ENCODE assay signal across 21 mouse cellular contexts in the genomic region with DNA sequence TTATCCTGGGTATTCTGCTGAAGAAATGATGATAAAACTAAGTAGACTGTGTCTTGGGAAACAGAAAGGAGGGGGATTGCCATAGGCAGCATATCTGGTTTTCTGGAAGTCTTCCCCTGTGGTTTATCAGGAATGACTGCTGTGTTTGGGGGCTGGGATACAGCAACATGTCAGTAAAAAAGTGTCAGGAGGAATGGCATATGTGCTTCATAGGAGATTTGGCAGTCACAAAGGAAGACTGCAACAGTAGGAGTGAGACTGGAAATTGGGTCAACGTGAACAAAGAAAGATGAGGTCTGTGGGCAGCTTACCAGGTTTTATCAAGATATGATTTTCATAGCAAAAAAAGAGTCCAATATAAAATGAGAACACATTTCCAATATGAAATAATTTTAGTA.
DNase-seq lines count a peak whose midpoint lies in the region; ATAC-seq and TF ChIP-seq lines count a peak whose summit lies in the region.
"Had no signal": no experiment of that assay in that cellular context is flagged by ENCODE, and none has a peak within 500 bp of the region (broad histone marks: within the 10 kb centered on the region; RNA-seq: fewer than 3 reads in every experiment).

No protein-coding gene starts in this region.

- no peak for TF ChIP-seq CTCF in midbrain, postnatal 0 days (IDR thresholded peaks at IDR 0.05)

- H3K4me1 ChIP-seq in forebrain, embryonic 14.5 days (ENCODE audit: control insufficient read depth, insufficient read depth, low read length) = no peaks in the 10 kb centered on the region
- no peaks in the 10 kb centered on the region for H3K4me1 ChIP-seq in forebrain, embryonic 11.5 days (replicated peaks; ENCODE audit: control insufficient read depth, insufficient read depth, low read length)
- no peaks in the 10 kb centered on the region for H3K4me1 ChIP-seq in midbrain, postnatal 0 days (ENCODE audit: insufficient read depth, low read length)
- no peaks in the 10 kb centered on the region for H3K4me1 ChIP-seq in midbrain, embryonic 16.5 days (ENCODE audit: control insufficient read depth, insufficient read depth, low read length)
- H3K4me1 ChIP-seq: hindbrain, embryonic 10.5 days; intestine, embryonic 15.5 days; liver, embryonic 15.5 days; megakaryocyte, embryonic 14.5 days; midbrain, embryonic 15.5 days; stomach, embryonic 15.5 days had no signal

- peak; percentile 22 for DNase-seq in forebrain, embryonic 14.5 days (ENCODE audit: low spot score)
- DNase-seq in forebrain, embryonic 11.5 days (ENCODE audit: low spot score) = no peak
- peak; percentile 15 for DNase-seq in midbrain, postnatal 0 days (ENCODE audit: low spot score)
- peak; percentile 58 to 69 for DNase-seq in cerebellum, postnatal 10 days
- DNase-seq in thymus, adult 18-20 months = no peak
- DNase-seq in left cerebral cortex, adult 11 months (ENCODE audit: low spot score) = no peak
- DNase-seq: adrenal gland, adult 2 months; gastrocnemius, postnatal 10 days; heart, adult 2 months; spleen, adult 18-20 months; thymus, postnatal 4 days had no signal

- H3K4me2 ChIP-seq in forebrain, embryonic 14.5 days (ENCODE audit: low read length) = no peak overlapping the region
- H3K4me2 ChIP-seq in forebrain, embryonic 11.5 days (ENCODE audit: low read depth, low read length, severe bottlenecking) = no peak overlapping the region
- H3K4me2 ChIP-seq in midbrain, postnatal 0 days (ENCODE audit: low read depth, low read length, poor library complexity, severe bottlenecking) = no peak overlapping the region
- H3K4me2 ChIP-seq in midbrain, embryonic 16.5 days (ENCODE audit: low read length) = no peak overlapping the region
- H3K4me2 ChIP-seq: intestine, embryonic 15.5 days; liver, embryonic 15.5 days; midbrain, embryonic 15.5 days; stomach, embryonic 15.5 days had no signal

- no peak for ATAC-seq in forebrain, embryonic 14.5 days
- no peak for ATAC-seq in forebrain, embryonic 11.5 days (replicated peaks; ENCODE audit: low FRiP score)
- ATAC-seq in midbrain, postnatal 0 days (ENCODE audit: low FRiP score) = no peak
- ATAC-seq in midbrain, embryonic 16.5 days = no peak
- ATAC-seq in inflammation-experienced regulatory T-cells, adult 6 months = no peak
- ATAC-seq: intestine, embryonic 15.5 days; lung, postnatal 0 days; midbrain, embryonic 15.5 days had no signal

- H3K27ac ChIP-seq in forebrain, embryonic 14.5 days (ENCODE audit: low read depth, low read length) = no peak overlapping the region
- H3K27ac ChIP-seq in forebrain, embryonic 11.5 days (ENCODE audit: low read depth, low read length) = no peak overlapping the region
- no peak overlapping the region for H3K27ac ChIP-seq in midbrain, postnatal 0 days (ENCODE audit: low read depth, low read length)
- H3K27ac ChIP-seq in midbrain, embryonic 16.5 days (ENCODE audit: low read length) = no peak overlapping the region
- H3K27ac ChIP-seq: heart, adult 2 months; hindbrain, embryonic 10.5 days; intestine, embryonic 15.5 days; liver, embryonic 15.5 days; midbrain, embryonic 15.5 days; stomach, embryonic 15.5 days had no signal

- no peaks in the 10 kb centered on the region for H3K9me3 ChIP-seq in forebrain, embryonic 14.5 days (replicated peaks; ENCODE audit: control insufficient read depth, low read length)
- no peaks in the 10 kb centered on the region for H3K9me3 ChIP-seq in forebrain, embryonic 11.5 days (ENCODE audit: control insufficient read depth, low read length)
- no peaks in the 10 kb centered on the region for H3K9me3 ChIP-seq in midbrain, postnatal 0 days (ENCODE audit: low read length)
- H3K9me3 ChIP-seq in midbrain, embryonic 16.5 days (replicated peaks; ENCODE audit: control insufficient read depth, low read length, poor library complexity, severe bottlenecking) = no peaks in the 10 kb centered on the region
- H3K9me3 ChIP-seq: hindbrain, embryonic 10.5 days; intestine, embryonic 15.5 days; liver, embryonic 15.5 days; megakaryocyte, embryonic 14.5 days; midbrain, embryonic 15.5 days; stomach, embryonic 15.5 days had no signal

- 82% methylated on average over 1 of the region's 1 CpGs for WGBS in forebrain, embryonic 14.5 days
- WGBS in forebrain, embryonic 11.5 days = 88% methylated on average over 1 of the region's 1 CpGs
- WGBS in midbrain, postnatal 0 days = 90% methylated on average over 1 of the region's 1 CpGs
- WGBS in midbrain, embryonic 16.5 days = 86% methylated on average over 1 of the region's 1 CpGs

- no peaks in the 10 kb centered on the region for H3K27me3 ChIP-seq in forebrain, embryonic 14.5 days (replicated peaks; ENCODE audit: control insufficient read depth, insufficient read depth, low read length)
- no peaks in the 10 kb centered on the region for H3K27me3 ChIP-seq in forebrain, embryonic 11.5 days (ENCODE audit: control insufficient read depth, insufficient read depth, low read length)
- H3K27me3 ChIP-seq in midbrain, postnatal 0 days (ENCODE audit: insufficient read depth, low read length) = no peaks in the 10 kb centered on the region
- no peaks in the 10 kb centered on the region for H3K27me3 ChIP-seq in midbrain, embryonic 16.5 days (ENCODE audit: control insufficient read depth, insufficient read depth, low read depth, low read length)
- H3K27me3 ChIP-seq: CH12.LX; intestine, embryonic 15.5 days; liver, embryonic 15.5 days; megakaryocyte, embryonic 14.5 days; midbrain, embryonic 15.5 days; stomach, embryonic 15.5 days had no signal

- H3K4me3 ChIP-seq in forebrain, embryonic 14.5 days (ENCODE audit: low read depth, low read length) = no peak overlapping the region
- H3K4me3 ChIP-seq in forebrain, embryonic 11.5 days (ENCODE audit: low read depth, low read length) = no peak overlapping the region
- H3K4me3 ChIP-seq in midbrain, postnatal 0 days (ENCODE audit: low read depth, low read length) = no peak overlapping the region
- H3K4me3 ChIP-seq in midbrain, embryonic 16.5 days (ENCODE audit: low read depth, low read length) = no peak overlapping the region
- H3K4me3 ChIP-seq: heart, adult 2 months; hindbrain, embryonic 10.5 days; intestine, embryonic 15.5 days; liver, embryonic 15.5 days; megakaryocyte, embryonic 14.5 days; midbrain, embryonic 15.5 days; stomach, embryonic 15.5 days had no signal

- no peaks in the 10 kb centered on the region for H3K36me3 ChIP-seq in forebrain, embryonic 14.5 days (ENCODE audit: control insufficient read depth, insufficient read depth, low read length)
- H3K36me3 ChIP-seq in forebrain, embryonic 11.5 days (ENCODE audit: control insufficient read depth, insufficient read depth, low read length) = no peaks in the 10 kb centered on the region
- H3K36me3 ChIP-seq in midbrain, postnatal 0 days (ENCODE audit: insufficient read depth, low read length) = no peaks in the 10 kb centered on the region
- H3K36me3 ChIP-seq in midbrain, embryonic 16.5 days (ENCODE audit: control insufficient read depth, insufficient read depth, low read length) = no peaks in the 10 kb centered on the region
- H3K36me3 ChIP-seq: hindbrain, embryonic 10.5 days; intestine, embryonic 15.5 days; liver, embryonic 15.5 days; midbrain, embryonic 15.5 days; stomach, embryonic 15.5 days had no signal

- H3K9ac ChIP-seq in forebrain, embryonic 14.5 days (ENCODE audit: low read length) = no peak overlapping the region
- no peak overlapping the region for H3K9ac ChIP-seq in forebrain, embryonic 11.5 days (ENCODE audit: low read length)
- H3K9ac ChIP-seq in midbrain, postnatal 0 days (replicated peaks; ENCODE audit: low read length, poor library complexity, severe bottlenecking) = no peak overlapping the region
- no peak overlapping the region for H3K9ac ChIP-seq in midbrain, embryonic 16.5 days (ENCODE audit: low read depth, low read length)
- H3K9ac ChIP-seq: intestine, embryonic 15.5 days; liver, embryonic 15.5 days; midbrain, embryonic 15.5 days; stomach, embryonic 15.5 days had no signal

Comparison
In these comparisons a context has a peak if more than half of its experiments do, and no peak if none do; other contexts are left out.
1. DNase-seq: peak in forebrain, embryonic 14.5 days (single experiment), midbrain, postnatal 0 days (single experiment) and cerebellum, postnatal 10 days (2 of 2); none in forebrain, embryonic 11.5 days (single experiment), thymus, adult 18-20 months (0 of 2) and left cerebral cortex, adult 11 months (single experiment).